In genomic region chr3:95263089-95263739, GRCm38 (mm10) we compare ENCODE assay signal across 8 mouse cellular contexts. TPM values are rescaled to one million over a fixed set of nuclear protein-coding genes. Genes with fewer than 3 reads are reported as not detected.
DNase-seq lines count a peak whose midpoint lies in the region; ATAC-seq and TF ChIP-seq lines count a peak whose summit lies in the region.

No protein-coding gene starts in this region.

- H3K79me2 ChIP-seq in C2C12 (ENCODE audit: control insufficient read depth, insufficient read depth) = no peaks in the 10 kb centered on the region

- H3K4me1 ChIP-seq in ES-Bruce4 (ENCODE audit: control insufficient read depth, insufficient read depth, low read length) = no peaks in the 10 kb centered on the region
- no peaks in the 10 kb centered on the region for H3K4me1 ChIP-seq in kidney, embryonic 14.5 days (ENCODE audit: control insufficient read depth, insufficient read depth, low read length)
- no peaks in the 10 kb centered on the region; a peak in 1 of 4 replicates for H3K4me1 ChIP-seq in liver, embryonic 14.5 days (replicated peaks; ENCODE audit: control insufficient read depth in 2 of 2, insufficient read depth in 2 of 2, low read length in 1 of 2)

- TF ChIP-seq POLR2A in ES-Bruce4 (IDR thresholded peaks at IDR 0.05; ENCODE audit: insufficient read depth, low read length) = no peak

- H3K4me3 ChIP-seq in C2C12 (ENCODE audit: insufficient read depth, poor library complexity, severe bottlenecking) = no peak overlapping the region
- H3K4me3 ChIP-seq in ES-Bruce4 (ENCODE audit: low read depth, low read length) = no peak overlapping the region
- H3K4me3 ChIP-seq in kidney, embryonic 14.5 days (ENCODE audit: low read length) = no peak overlapping the region
- no peak overlapping the region for H3K4me3 ChIP-seq in liver, embryonic 14.5 days (ENCODE audit: insufficient read depth in 1 of 2, low read depth in 2 of 2, low read length in 2 of 2)

- no peak overlapping the region for H3K9ac ChIP-seq in ES-Bruce4 (ENCODE audit: low read depth, poor library complexity, severe bottlenecking)
- no peak overlapping the region for H3K9ac ChIP-seq in kidney, embryonic 14.5 days (ENCODE audit: low read depth, low read length)
- H3K9ac ChIP-seq in liver, embryonic 14.5 days (replicated peaks) = no peak overlapping the region

- H3K27ac ChIP-seq in ES-Bruce4 (ENCODE audit: insufficient read depth, low read length) = no peak overlapping the region
- H3K27ac ChIP-seq in kidney, embryonic 14.5 days (ENCODE audit: low read depth, low read length) = no peak overlapping the region
- H3K27ac ChIP-seq in liver, embryonic 14.5 days = no peak overlapping the region

- DNase-seq in c-Kit-positive CD71-positive TER-119-positive erythroid progenitor cells, embryonic 14.5 days (ENCODE audit: low spot score) = peak; percentile 63
- peak; percentile 76 to 84 for DNase-seq in heart, adult 18-20 months
- peak; percentile 47 to 57 (median 57) for DNase-seq in liver, embryonic 14.5 days (ENCODE audit: low read depth in 3 of 3, low spot score in 3 of 3)
- peak; percentile 74 for DNase-seq in retina, embryonic 14.5 days (ENCODE audit: low spot score)
- DNase-seq in urinary bladder, postnatal 25 days (ENCODE audit: low spot score) = peak; percentile 56

- H3K9me3 ChIP-seq in ES-Bruce4 (replicated peaks; ENCODE audit: control insufficient read depth, insufficient read depth, low read length, poor library complexity, severe bottlenecking) = no peaks in the 10 kb centered on the region
- no peaks in the 10 kb centered on the region for H3K9me3 ChIP-seq in kidney, embryonic 14.5 days (ENCODE audit: control insufficient read depth, low read length)
- no peaks in the 10 kb centered on the region for H3K9me3 ChIP-seq in liver, embryonic 14.5 days (ENCODE audit: control insufficient read depth, low read length)

- peaks cover 39% of the 10 kb centered on the region for H3K36me3 ChIP-seq in C2C12 (ENCODE audit: control insufficient read depth, insufficient read depth)
- H3K36me3 ChIP-seq in ES-Bruce4 (ENCODE audit: control insufficient read depth, insufficient read depth, low read length, poor library complexity, severe bottlenecking) = peaks cover 46% of the 10 kb centered on the region
- peaks cover 50% of the 10 kb centered on the region for H3K36me3 ChIP-seq in kidney, embryonic 14.5 days (ENCODE audit: control insufficient read depth, insufficient read depth, low read length)
- peaks cover 8% of the 10 kb centered on the region for H3K36me3 ChIP-seq in liver, embryonic 14.5 days (replicated peaks; ENCODE audit: control insufficient read depth, insufficient read depth, low read depth)

- H3K27me3 ChIP-seq in C2C12 (ENCODE audit: control insufficient read depth, insufficient read depth, insufficient read length) = no peaks in the 10 kb centered on the region
- H3K27me3 ChIP-seq in ES-Bruce4 (ENCODE audit: control insufficient read depth, insufficient read depth, low read length, poor library complexity, severe bottlenecking) = no peaks in the 10 kb centered on the region
- H3K27me3 ChIP-seq in kidney, embryonic 14.5 days (ENCODE audit: control insufficient read depth, insufficient read depth, low read length) = no peaks in the 10 kb centered on the region
- H3K27me3 ChIP-seq in liver, embryonic 14.5 days (ENCODE audit: control insufficient read depth, insufficient read depth, low read length) = no peaks in the 10 kb centered on the region

- TF ChIP-seq CTCF in C2C12 (IDR thresholded peaks at IDR 0.05; ENCODE audit: control insufficient read depth, insufficient read depth, insufficient read length) (peak; percentile 55), ES-Bruce4 (IDR thresholded peaks at IDR 0.05; ENCODE audit: low read depth, low read length) (peak; percentile 83)
- peak; percentile 91 for TF ChIP-seq CTCF in liver, embryonic 14.5 days (IDR thresholded peaks at IDR 0.05; ENCODE audit: low read depth)

- H3K79me3 ChIP-seq in C2C12 (ENCODE audit: low read depth) = no peaks in the 10 kb centered on the region

- TF ChIP-seq EP300 in ES-Bruce4 (IDR thresholded peaks at IDR 0.05; ENCODE audit: insufficient read depth, low read depth, low read length) = no peak
- TF ChIP-seq EP300 in liver, embryonic 14.5 days (IDR thresholded peaks at IDR 0.05; ENCODE audit: low read depth) = no peak

- H3ac ChIP-seq in C2C12 (ENCODE audit: control insufficient read depth, insufficient read length, low read depth) = no peak overlapping the region

- peak; percentile 78 for ATAC-seq in kidney, embryonic 14.5 days (ENCODE audit: low FRiP score, low TSS enrichment)
- peak; percentile 78 for ATAC-seq in liver, embryonic 14.5 days (ENCODE audit: insufficient read depth)

- WGBS in kidney, embryonic 14.5 days = 43% methylated on average over 11 of the region's 11 CpGs
- 34% methylated on average over 11 of the region's 11 CpGs for WGBS in liver, embryonic 14.5 days (ENCODE audit: insufficient replicate concordance)

- H3K4me2 ChIP-seq in kidney, embryonic 14.5 days (replicated peaks; ENCODE audit: low read depth, low read length) = no peak overlapping the region
- H3K4me2 ChIP-seq in liver, embryonic 14.5 days (ENCODE audit: low read depth) = peak overlapping the region; percentile 13; the same call in 1 of the 2 replicates

TF ChIP-seq in C2C12, 6 proteins besides CTCF, POLR2A, EP300 and RAD21:
- TF ChIP-seq USF1 (IDR thresholded peaks at IDR 0.05; ENCODE audit: low read depth) (no peak), CEBPB (IDR thresholded peaks at IDR 0.05; ENCODE audit: low read depth) (no peak), MAX (IDR thresholded peaks at IDR 0.05) (no peak), FOSL1 (IDR thresholded peaks at IDR 0.05; ENCODE audit: insufficient read depth, low read length, poor library complexity, severe bottlenecking) (no peak), MYOD1 (IDR thresholded peaks at IDR 0.05; ENCODE audit: control insufficient read depth, insufficient read length, low read depth) (no peak), MYOG (IDR thresholded peaks at IDR 0.05; ENCODE audit: control insufficient read depth, extremely low read depth, insufficient read length) (no peak)

RNA-seq across cellular contexts. Expression of gene Bnipl, which starts 12.2 kb away (rescaled TPM):
- 0.34 TPM for polyA plus RNA-seq in C2C12 (2012; fragmentation: generic; extraction: Trizol)
- 4.1 and 4.8 TPM in 2 replicates for polyA plus RNA-seq in ES-Bruce4 (2011; ENCODE audit: insufficient read depth, insufficient read length, low read depth, missing spikeins)
- not detected for total RNA-seq in heart, adult 18-20 months (2021)
- polyA plus RNA-seq in kidney, embryonic 14.5 days (2014; fragmentation: Nextera tagmentation; extraction: Ambion mirVana) = 2.1 and 2.4 TPM in 2 replicates
- 0.04 TPM in 2 replicates for polyA plus RNA-seq in liver, embryonic 14.5 days (2012; rRNA removed)
- 0.16 TPM in 1 of 2 replicates, not detected in the other for polyA plus RNA-seq in liver, embryonic 14.5 days (2014; fragmentation: Nextera tagmentation; extraction: Ambion mirVana)

RNA-seq across cellular contexts. Expression of gene Mindy1, which starts 17.9 kb away (rescaled TPM):
- polyA plus RNA-seq in C2C12 (2012; fragmentation: generic; extraction: Trizol) (43.6 TPM), ES-Bruce4 (2011; ENCODE audit: insufficient read depth, insufficient read length, low read depth, missing spikeins) (43.6 and 48.0 TPM in 2 replicates)
- total RNA-seq in heart, adult 18-20 months (2021) = 10 to 100 TPM; 19.1 to 23.2 TPM
- polyA plus RNA-seq in kidney, embryonic 14.5 days (2014; fragmentation: Nextera tagmentation; extraction: Ambion mirVana) = 33.0 and 40.9 TPM in 2 replicates
- polyA plus RNA-seq in liver, embryonic 14.5 days (2012; rRNA removed) = 13.2 and 13.6 TPM in 2 replicates
- polyA plus RNA-seq in liver, embryonic 14.5 days (2014; fragmentation: Nextera tagmentation; extraction: Ambion mirVana) = 16.1 and 16.8 TPM in 2 replicates

RNA-seq across cellular contexts. Expression of gene Prune1, which starts 18.7 kb away (rescaled TPM):
- 16.1 TPM for polyA plus RNA-seq in C2C12 (2012; fragmentation: generic; extraction: Trizol)
- polyA plus RNA-seq in ES-Bruce4 (2011; ENCODE audit: insufficient read depth, insufficient read length, low read depth, missing spikeins) = 42.9 and 43.9 TPM in 2 replicates
- total RNA-seq in heart, adult 18-20 months (2021) = 10 to 100 TPM; 25.5 to 25.6 TPM
- 15.4 and 22.1 TPM in 2 replicates for polyA plus RNA-seq in kidney, embryonic 14.5 days (2014; fragmentation: Nextera tagmentation; extraction: Ambion mirVana)
- polyA plus RNA-seq in liver, embryonic 14.5 days (2012; rRNA removed) = 8.0 TPM in 2 replicates
- 6.8 and 7.3 TPM in 2 replicates for polyA plus RNA-seq in liver, embryonic 14.5 days (2014; fragmentation: Nextera tagmentation; extraction: Ambion mirVana)

RNA-seq across cellular contexts. Expression of gene Gm128, which starts 21.8 kb away (rescaled TPM):
- 0.11 TPM for polyA plus RNA-seq in C2C12 (2012; fragmentation: generic; extraction: Trizol)
- polyA plus RNA-seq in ES-Bruce4 (2011; ENCODE audit: insufficient read depth, insufficient read length, low read depth, missing spikeins) = 1.2 and 2.1 TPM in 2 replicates
- not detected for total RNA-seq in heart, adult 18-20 months (2021)
- 0.19 and 0.57 TPM in 2 replicates for polyA plus RNA-seq in kidney, embryonic 14.5 days (2014; fragmentation: Nextera tagmentation; extraction: Ambion mirVana)
- polyA plus RNA-seq in liver, embryonic 14.5 days (2012; rRNA removed) = 0.12 and 0.19 TPM in 2 replicates
- polyA plus RNA-seq in liver, embryonic 14.5 days (2014; fragmentation: Nextera tagmentation; extraction: Ambion mirVana) = 0.14 and 0.19 TPM in 2 replicates

RNA-seq across cellular contexts. Expression of gene Mllt11, which starts 31.2 kb away (rescaled TPM):
- polyA plus RNA-seq in C2C12 (2012; fragmentation: generic; extraction: Trizol) = 19.6 TPM
- 13.1 and 15.5 TPM in 2 replicates for polyA plus RNA-seq in ES-Bruce4 (2011; ENCODE audit: insufficient read depth, insufficient read length, low read depth, missing spikeins)
- total RNA-seq in heart, adult 18-20 months (2021) = 1 to 10 TPM; 6.8 to 8.6 TPM
- polyA plus RNA-seq in kidney, embryonic 14.5 days (2014; fragmentation: Nextera tagmentation; extraction: Ambion mirVana) = 18.5 and 19.1 TPM in 2 replicates
- polyA plus RNA-seq in liver, embryonic 14.5 days (2012; rRNA removed) = 3.0 and 3.6 TPM in 2 replicates
- polyA plus RNA-seq in liver, embryonic 14.5 days (2014; fragmentation: Nextera tagmentation; extraction: Ambion mirVana) = 1.9 and 2.7 TPM in 2 replicates
